Mouse (Mus musculus) cerebellum, postnatal 4 days (tissue): ENCODE results near the gene Dlg5.
A peak's percentile ranks its signal among the peaks of the same experiment; 100 is the strongest.

Experiments
- DNase-seq, 2 experiments: peaks; one replicate each; pipeline ENCODE4 v3.0.0; 2022; ENCODE audit warnings: low spot score in 2 of 2, mixed read lengths in 1 of 2

Dlg5 gene

DNA sequence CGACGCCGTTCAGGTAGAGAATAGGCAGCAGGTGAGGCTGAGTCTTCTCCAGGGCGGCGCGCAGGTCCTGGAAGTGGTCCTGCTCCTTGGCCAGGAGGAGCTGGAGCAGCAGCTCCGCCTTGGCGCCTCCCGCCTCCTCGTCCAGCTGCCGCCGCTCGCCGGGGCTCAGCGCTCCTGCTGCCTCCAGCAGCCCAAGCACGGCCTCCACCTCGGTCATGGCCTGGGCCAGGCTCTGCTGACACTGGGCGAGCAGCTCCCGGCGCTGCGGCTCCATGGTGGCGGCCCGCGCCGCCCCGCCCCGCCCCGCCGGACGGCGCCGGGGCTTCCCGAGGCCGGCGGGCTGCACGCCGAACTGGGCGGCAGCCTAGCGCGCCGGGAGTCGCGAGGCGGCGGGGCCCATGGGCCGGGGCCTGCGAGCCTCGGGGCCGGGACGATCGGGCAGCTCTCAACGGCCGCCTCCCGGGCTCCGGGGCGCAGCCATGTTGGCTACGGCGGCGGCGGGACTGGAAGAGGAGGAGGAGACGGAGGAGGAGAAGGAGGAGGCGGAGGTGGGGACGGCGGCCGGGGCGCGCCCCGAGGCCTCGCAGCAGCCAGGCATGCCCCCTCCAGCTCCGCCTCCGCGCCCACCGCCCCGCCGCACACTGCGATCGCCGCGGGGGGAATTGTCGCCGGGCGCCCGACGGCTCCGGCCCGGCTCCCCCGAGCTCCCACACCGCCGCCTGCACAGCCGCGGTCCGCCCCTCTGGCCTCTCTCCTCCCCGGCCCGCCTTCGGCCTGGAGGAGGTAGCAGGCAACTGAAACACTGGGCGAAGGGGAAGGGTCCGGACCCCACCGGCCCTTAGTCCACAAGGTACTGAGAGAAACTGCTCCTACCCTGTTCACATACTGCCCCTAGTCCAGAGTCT lies at the start of gene Dlg5:
Gene Dlg5, minus strand, starts transcription at position 744 of the 905 bp plus-strand sequence.
- DNase-seq = peak; percentile 35 to 64

DNA sequence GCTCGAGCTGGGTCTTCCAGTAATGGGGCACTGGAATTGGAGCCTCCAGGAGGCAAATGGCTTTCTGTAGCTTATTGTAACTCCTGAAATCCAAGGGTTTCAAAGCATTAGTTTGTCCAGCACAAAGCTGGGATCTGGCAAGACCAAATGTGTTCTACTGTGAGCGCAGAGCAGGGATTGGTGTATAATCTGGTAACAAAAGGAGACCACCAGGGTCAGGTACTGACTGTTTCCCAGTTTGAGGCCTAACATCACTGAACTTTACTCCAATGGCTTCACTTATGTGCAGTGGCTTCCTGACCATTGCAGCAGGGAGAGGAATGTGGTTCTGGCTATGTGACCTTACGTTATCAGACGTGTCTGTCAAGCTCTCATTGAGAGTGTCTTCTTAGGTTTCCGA lies 47.9 kb upstream of the Dlg5 start:
- no peak for DNase-seq

- no peak for DNase-seq
These were observed 47.2 kb upstream of the Dlg5 start, which contains the start of gene E330034G19Rik for GRCm38 (mm10) chr14:24292914-24293313. E330034G19Rik (plus strand) TSS chr14:24293214.

GRCm38 (mm10) chr14:24290726-24291125 lies 45.0 kb upstream of the Dlg5 start:
- no peak for DNase-seq

DNA sequence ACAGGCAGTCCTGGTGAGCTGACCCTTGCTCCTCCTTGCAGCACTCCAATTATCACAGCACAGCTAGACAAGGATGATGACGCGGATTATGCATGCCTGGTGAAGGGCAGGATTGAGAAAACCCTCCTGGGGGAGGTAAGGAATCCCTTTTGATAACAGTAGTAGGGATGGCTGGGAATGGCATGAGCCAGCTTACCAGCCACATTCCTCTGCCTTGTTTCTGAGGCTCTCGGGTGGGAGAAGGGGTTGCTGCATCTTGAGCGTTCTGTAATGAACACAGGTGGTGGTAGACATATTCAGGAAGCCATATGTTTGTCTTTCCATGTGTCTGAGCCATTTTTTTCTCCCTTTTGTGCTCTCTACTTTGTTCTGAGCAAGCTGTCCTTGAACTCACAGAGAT lies 40.4 kb upstream of the Dlg5 start:
- no peak for DNase-seq

DNA sequence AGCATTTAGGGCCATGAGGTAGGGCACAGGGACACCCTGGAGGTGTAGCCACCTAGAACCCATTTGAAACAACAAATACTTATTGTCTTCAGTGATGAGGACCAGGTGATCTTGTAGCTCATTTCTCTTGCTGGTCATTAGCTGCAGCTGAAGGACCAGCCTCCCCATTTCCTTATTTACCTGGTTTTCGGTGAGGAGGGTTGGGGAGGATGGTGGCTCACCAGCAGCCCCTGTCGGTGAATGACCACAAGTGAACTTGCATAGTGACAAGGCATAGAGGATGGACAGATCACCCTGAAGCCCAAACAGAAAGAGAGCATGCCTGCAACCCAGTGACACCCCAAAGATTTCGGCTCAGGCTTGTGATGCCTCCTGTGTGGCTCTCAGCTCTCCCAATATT lies 36.6 kb upstream of the Dlg5 start:
- DNase-seq = no peak

DNA sequence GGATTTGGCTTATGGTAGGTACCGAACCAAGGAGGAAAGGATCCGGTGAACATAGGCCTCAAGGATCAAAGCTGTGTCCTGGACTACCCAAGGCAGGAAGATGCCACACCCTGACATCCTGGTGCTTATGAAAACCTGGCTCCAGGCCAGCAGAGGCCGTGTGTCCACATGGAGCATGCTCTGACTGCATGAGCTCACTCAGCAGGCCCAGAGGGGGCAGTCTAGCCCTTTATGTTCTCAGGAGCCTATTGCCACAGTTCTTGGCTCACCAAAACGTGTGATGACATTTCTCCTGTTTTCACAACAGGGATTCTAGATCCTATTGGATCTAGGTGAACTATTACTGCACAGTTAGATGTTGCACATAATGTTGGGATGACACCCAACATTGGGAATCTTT lies 35.6 kb upstream of the Dlg5 start:
- DNase-seq = no peak

DNA sequence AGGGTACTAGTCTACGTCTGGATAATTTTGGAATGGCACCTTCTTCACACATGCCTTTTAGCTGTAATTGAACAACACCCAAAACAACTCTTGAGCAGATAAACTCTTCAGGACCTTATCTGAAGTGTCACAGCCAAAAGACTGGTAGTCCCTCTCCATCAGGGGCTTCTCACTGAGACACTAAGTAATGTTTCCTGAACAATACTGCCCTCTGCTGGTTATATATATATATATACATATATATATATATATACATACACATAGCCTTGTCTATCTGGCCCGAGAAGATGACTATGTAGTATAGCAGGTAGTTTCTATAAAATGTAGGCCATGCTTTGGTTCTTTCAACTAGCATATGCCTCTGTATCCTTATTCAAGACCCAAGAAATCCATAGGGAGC lies 29.8 kb upstream of the Dlg5 start:
- no peak for DNase-seq

GRCm38 (mm10) chr14:24273575-24273974 lies 27.9 kb upstream of the Dlg5 start:
- peak in 1 of 2 experiments; percentile 18 for DNase-seq

GRCm38 (mm10) chr14:24269571-24269970 lies 23.9 kb upstream of the Dlg5 start:
- DNase-seq = no peak

- peak in 1 of 2 experiments; percentile 21 for DNase-seq
These were observed 17.2 kb upstream of the Dlg5 start for GRCm38 (mm10) chr14:24262915-24263314.

DNA sequence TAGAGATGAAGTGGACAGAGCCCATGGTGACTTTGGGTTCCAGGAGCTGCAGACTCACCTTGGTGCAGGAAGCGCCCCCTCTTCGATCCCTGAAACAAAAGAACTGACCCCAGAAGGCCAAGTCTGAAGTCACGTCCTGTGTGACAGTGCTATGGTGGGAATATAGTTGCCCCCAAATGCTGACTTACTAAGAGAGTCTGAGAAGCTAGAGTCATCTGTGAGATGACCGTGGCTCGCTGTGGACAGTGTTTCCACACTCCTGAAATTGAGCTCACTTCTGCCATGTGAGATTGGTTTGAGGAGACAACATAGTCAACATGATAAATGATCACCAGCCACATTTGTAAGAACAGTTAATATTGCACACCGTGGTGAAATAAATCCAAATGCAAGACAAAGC lies 16.7 kb upstream of the Dlg5 start:
- no peak for DNase-seq

DNA sequence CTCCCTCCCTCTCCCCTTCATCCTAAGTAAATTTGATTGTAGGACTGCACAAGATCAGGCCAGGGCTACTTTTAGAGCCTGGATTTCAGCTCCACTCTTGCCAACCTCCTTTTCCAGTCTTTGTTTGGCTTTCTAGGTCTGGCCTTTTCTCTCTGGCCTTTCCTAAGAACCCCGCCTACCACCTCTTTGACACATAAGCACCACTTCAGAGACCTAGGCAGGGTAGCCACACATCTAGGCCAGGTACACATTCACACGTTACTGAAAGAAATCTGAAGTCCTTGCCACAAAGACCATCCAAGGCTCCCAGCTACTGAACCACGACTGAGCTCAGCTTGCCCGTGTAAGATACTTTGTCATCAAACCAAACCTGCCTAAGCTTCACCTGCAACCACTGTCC lies 14.7 kb upstream of the Dlg5 start:
- DNase-seq = no peak

GRCm38 (mm10) chr14:24255956-24256355 lies 10.2 kb upstream of the Dlg5 start:
- DNase-seq = no peak

GRCm38 (mm10) chr14:24253611-24254202 lies 8.0 kb upstream of the Dlg5 start:
- DNase-seq = no peak

GRCm38 (mm10) chr14:24251326-24251725 lies 5.6 kb upstream of the Dlg5 start:
- DNase-seq = no peak

DNA sequence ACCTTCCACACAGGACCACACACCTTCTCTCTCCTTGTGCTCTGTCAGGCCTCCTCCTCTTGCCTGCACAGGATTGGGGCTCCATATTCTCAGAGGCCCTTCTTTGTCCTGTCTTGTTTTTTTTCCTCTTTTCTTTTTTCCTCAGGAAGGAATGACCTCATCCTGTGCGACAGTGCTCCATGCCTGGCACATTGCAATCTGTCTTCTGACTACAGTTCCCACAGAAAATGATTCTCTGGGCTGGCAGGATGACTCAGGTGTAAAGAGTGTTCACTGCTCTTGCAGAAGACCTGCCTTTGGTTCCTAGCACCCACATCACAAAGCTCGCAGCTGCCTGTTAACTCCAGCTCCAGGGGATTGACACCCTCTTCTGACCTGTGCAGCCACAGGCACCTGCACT lies 4.2 kb upstream of the Dlg5 start:
- DNase-seq = no peak

DNA sequence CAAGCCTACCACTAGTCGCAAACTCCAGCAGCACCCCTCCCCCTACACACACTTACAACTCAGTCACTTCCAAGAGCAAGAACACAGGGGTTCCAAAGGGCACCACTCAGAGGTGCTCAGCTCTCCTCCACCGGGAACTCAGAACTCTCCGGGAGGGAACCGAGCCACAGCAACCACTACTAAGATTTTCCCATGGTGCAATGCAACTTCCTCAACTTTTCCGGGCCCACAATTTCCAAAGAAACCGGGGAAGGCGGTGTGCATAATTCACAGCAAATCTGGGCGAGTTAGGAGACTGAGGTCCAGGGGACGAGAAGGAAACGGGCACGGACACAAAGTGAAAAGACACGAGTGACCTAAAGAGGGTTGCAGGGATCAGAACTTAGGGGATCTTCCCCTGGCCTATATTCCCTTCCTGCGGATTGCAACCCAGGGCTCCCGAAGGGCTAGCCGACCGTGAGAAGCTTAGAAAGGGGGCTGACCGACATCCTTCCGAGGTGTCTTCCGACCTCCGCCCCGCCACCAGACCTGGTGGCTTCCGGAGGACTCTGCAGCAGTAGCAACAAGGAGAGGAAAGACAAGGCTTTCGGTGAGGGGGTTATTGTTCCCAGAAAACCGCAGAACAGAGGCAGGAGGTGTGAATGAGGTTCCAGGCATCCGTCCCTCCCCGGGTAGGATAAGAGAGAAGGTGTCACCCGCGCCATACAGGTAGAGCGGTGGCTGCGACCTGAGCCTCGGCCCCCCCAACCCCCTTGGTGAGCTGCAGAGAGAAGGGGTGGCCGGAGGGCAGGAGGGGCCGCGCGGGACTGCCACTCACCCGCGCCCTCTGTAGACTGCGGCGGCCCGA lies 1.2 kb downstream of the Dlg5 start:
- peak in 1 of 2 experiments; percentile 13 for DNase-seq

DNA sequence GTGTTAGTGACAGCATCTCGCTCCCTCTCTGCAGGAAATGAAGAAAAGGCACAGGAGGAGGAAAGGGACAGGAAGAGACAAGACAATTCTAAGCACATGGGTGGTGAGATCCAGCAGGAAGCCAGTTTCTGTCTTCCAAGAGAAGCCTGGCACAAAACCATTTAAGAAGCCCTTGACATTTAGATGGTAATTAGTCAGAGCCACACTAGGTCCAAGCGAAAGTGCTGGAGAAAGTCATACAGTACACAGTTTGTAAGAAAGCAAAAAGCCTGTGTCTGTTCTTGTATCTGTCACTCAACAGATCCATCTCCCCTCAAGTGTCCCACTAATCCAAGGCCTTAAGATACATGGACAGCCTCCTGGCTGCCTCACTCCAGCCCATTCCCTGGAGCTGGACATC lies 3.7 kb downstream of the Dlg5 start:
- DNase-seq = no peak

DNA sequence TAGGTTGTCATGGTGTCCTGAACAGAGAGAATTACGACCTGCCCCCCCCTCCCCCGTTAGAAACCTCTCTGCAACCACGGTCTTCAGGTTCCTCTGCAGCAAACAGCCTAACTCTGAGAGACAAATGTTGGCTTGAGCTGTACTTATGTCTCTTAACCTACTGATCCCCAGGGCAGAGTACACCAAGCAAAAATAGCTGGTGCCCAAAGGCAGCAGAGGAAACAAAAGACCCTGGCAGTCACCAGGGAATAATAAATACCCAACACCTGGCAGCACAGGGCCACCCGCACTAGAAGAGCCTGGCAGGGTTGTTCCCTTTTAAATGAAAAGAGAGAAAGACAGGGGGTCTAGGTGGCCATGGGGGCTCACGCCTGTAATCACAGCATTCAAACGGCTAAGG lies 4.9 kb downstream of the Dlg5 start:
- DNase-seq = no peak

DNA sequence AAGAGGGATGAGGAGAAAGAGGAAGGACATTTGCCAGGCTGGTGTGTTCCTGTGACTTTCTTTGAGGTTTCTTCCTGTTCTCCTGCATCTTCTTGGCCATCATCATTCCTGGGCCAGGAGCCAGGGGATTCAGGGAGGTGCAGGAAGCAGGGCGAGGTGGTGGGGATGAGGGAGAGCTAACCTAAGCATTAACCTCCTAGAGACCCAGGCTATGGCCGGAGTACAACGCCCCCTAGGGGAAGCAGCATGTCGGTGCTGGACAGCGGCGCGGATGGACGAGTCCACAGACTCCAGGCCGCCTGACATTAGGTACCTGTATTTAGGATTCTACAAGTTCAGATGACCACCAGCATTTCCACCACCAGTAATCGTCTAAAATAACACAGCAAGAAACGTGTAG lies 6.1 kb downstream of the Dlg5 start:
- no peak for DNase-seq

GRCm38 (mm10) chr14:24235954-24236353 lies 9.8 kb downstream of the Dlg5 start:
- no peak for DNase-seq
